Mouse (Mus musculus) G1E (cell line): ENCODE data around the gene Pskh1.

Source experiments
- CTCF ChIP-seq: IDR thresholded peaks from 2 replicates; pipeline ENCODE4 v1.5.1; 2012; ENCODE audit warnings: low read depth, low read length, inconsistent platforms, mixed read lengths
- GATA1 ChIP-seq: IDR thresholded peaks from 2 replicates; pipeline ENCODE4 v1.6.1; 2012; ENCODE audit warnings: borderline replicate concordance, low read length, inconsistent platforms, mixed read lengths

DNA sequence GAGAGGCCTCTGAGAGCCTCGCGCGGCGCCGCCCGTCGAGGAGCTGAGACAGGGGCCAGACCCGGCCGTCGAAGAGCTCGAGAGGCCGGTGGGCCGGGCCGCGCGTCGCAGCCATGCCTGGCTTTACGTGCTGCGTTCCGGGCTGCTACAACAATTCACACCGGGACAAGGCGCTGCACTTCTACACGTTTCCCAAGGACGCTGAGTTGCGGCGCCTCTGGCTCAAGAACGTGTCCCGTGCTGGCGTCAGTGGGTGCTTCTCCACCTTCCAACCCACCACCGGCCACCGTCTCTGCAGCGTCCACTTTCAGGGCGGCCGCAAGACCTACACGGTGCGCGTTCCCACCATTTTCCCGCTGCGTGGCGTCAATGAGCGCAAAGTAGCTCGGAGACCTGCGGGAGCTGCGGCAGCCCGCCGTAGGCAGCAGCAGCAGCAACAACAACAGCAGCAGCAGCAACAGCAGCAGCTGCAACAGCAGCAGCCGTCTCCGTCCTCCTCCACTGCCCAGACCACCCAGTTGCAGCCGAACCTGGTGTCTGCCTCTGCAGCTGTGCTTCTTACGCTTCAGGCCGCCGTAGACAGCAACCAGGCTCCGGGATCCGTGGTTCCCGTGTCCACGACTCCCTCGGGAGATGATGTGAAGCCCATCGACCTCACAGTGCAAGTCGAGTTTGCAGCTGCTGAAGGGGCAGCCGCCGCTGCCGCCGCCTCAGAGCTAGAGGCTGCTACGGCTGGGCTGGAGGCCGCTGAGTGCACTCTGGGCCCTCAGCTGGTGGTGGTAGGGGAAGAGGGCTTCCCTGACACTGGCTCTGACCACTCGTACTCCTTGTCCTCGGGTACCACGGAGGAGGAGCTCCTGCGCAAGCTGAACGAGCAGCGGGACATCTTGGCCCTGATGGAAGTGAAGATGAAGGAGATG lies 44.7 kb upstream of the Pskh1 start:
- TF ChIP-seq CTCF, result no peak
- no peak for TF ChIP-seq GATA1
